In the genomic region with DNA sequence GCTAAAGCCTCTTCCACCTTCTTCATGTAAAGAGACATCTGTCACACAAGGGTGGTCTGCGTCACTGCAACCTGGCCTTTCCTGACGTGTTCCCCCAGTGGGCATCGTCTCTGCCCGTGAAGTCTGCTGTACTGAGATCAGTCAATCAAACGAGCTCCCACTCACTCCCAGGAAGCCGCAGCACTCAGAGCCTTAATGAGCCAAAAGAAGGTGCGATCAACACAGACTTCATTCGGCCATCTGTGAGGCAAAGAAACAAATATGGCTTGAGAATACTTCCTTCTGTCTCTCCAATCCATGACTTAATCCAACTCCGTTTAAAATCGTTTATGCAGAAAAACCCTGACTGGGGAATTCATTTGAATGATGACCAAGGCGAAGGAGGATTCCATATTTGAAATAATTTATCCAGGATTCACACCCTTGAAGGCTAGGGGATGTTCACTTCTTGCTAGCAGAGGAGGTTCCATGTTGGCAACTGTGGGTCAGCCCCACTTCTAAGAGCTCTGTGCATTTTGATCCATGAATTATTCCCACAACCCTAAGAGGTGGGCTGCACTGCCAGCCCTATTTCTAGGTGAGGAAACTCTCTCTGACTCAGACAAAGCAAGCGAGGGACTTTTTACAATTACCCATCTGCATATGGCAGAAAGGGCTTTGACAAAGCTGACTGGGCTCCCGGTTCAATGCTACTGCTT, we compare ENCODE assay signal across 12 mouse cellular contexts.
DNase-seq lines count a peak whose midpoint lies in the region; ATAC-seq lines count a peak whose summit lies in the region.
"Had no signal": no experiment of that assay in that cellular context is flagged by ENCODE, and none has a peak within 500 bp of the region (broad histone marks: within the 10 kb centered on the region; RNA-seq: fewer than 3 reads in every experiment).

No protein-coding gene starts in this region.

- H3K27me3 ChIP-seq in hindbrain, embryonic 16.5 days (replicated peaks; ENCODE audit: control insufficient read depth, insufficient read depth, low read length) = no peaks in the 10 kb centered on the region
- H3K27me3 ChIP-seq in hindbrain, embryonic 12.5 days = no peaks in the 10 kb centered on the region
- H3K27me3 ChIP-seq: kidney, embryonic 15.5 days; megakaryocyte, embryonic 14.5 days had no signal

- 48% methylated on average over 13 of the region's 13 CpGs for WGBS in hindbrain, embryonic 16.5 days
- WGBS in hindbrain, embryonic 12.5 days = 67% methylated on average over 13 of the region's 13 CpGs

- no peak overlapping the region for H3K9ac ChIP-seq in hindbrain, embryonic 16.5 days (ENCODE audit: low read depth, low read length)
- H3K9ac ChIP-seq in hindbrain, embryonic 12.5 days = no peak overlapping the region
- H3K9ac ChIP-seq: kidney, embryonic 15.5 days; liver, embryonic 14.5 days had no signal

- H3K27ac ChIP-seq in hindbrain, embryonic 16.5 days (ENCODE audit: low read depth, low read length) = no peak overlapping the region
- no peak overlapping the region for H3K27ac ChIP-seq in hindbrain, embryonic 12.5 days
- H3K27ac ChIP-seq: kidney, embryonic 15.5 days; liver, embryonic 14.5 days had no signal

- no peak overlapping the region for H3K4me3 ChIP-seq in hindbrain, embryonic 16.5 days (ENCODE audit: low read length)
- H3K4me3 ChIP-seq in hindbrain, embryonic 12.5 days = no peak overlapping the region
- H3K4me3 ChIP-seq: kidney, embryonic 15.5 days; megakaryocyte, embryonic 14.5 days had no signal

- H3K4me1 ChIP-seq in hindbrain, embryonic 16.5 days (ENCODE audit: control insufficient read depth, insufficient read depth, low read depth, low read length) = peaks cover 7% of the 10 kb centered on the region
- H3K4me1 ChIP-seq in hindbrain, embryonic 12.5 days = peaks cover 7% of the 10 kb centered on the region
- H3K4me1 ChIP-seq: megakaryocyte, embryonic 14.5 days had no signal

- ATAC-seq in hindbrain, embryonic 16.5 days = peak; percentile 46; the same call in 1 of the 2 replicates
- no peak for ATAC-seq in hindbrain, embryonic 12.5 days (ENCODE audit: low FRiP score)
- peak; percentile 79 for ATAC-seq in frontal cortex, adult (ENCODE audit: low TSS enrichment)

- peak; percentile 55 to 70 for DNase-seq in left cerebral cortex, adult 18-20 months (ENCODE audit: low spot score in 2 of 2)
- peak; percentile 52 for DNase-seq in right cerebral cortex, postnatal 25 days
- no peak for DNase-seq in cerebellum, adult 9-10 months
- DNase-seq in kidney, postnatal 25 days = no peak
- DNase-seq in gastrocnemius, postnatal 4 days (ENCODE audit: low spot score in 2 of 2) = no peak
- DNase-seq: heart, postnatal 36 days had no signal

- H3K4me2 ChIP-seq in hindbrain, embryonic 16.5 days (ENCODE audit: low read length) = no peak overlapping the region
- no peak overlapping the region for H3K4me2 ChIP-seq in hindbrain, embryonic 12.5 days (replicated peaks)
- H3K4me2 ChIP-seq: kidney, embryonic 15.5 days had no signal

- no peaks in the 10 kb centered on the region for H3K9me3 ChIP-seq in hindbrain, embryonic 16.5 days (ENCODE audit: control insufficient read depth, low read length)
- H3K9me3 ChIP-seq in hindbrain, embryonic 12.5 days (replicated peaks) = no peaks in the 10 kb centered on the region
- H3K9me3 ChIP-seq: kidney, embryonic 15.5 days had no signal

- no peaks in the 10 kb centered on the region for H3K36me3 ChIP-seq in hindbrain, embryonic 16.5 days (ENCODE audit: control insufficient read depth, insufficient read depth, low read length)
- H3K36me3 ChIP-seq in hindbrain, embryonic 12.5 days = peaks cover 3% of the 10 kb centered on the region; the same call in 1 of the 2 replicates
- H3K36me3 ChIP-seq: kidney, embryonic 15.5 days had no signal

Comparison
In these comparisons a context has a peak if more than half of its experiments do, and no peak if none do; other contexts are left out.
1. DNase-seq: peak in left cerebral cortex, adult 18-20 months (2 of 2) and right cerebral cortex, postnatal 25 days (single experiment); none in cerebellum, adult 9-10 months (single experiment), kidney, postnatal 25 days (0 of 2) and gastrocnemius, postnatal 4 days (0 of 2).